Mouse (Mus musculus): Measurements from ENCODE around the gene Pfdn2. TPM values are rescaled to one million over a fixed set of nuclear protein-coding genes. Genes with fewer than 3 reads are reported as not detected.
"Not testable (repeated sequence)": the region's sequence is repeated elsewhere in the genome, so short reads cannot be mapped to it uniquely, and the experiment has no call there.

The Pfdn2 gene
- polyA plus RNA-seq (2012; rRNA removed) = 129 and 135 TPM in 2 replicates

DNA sequence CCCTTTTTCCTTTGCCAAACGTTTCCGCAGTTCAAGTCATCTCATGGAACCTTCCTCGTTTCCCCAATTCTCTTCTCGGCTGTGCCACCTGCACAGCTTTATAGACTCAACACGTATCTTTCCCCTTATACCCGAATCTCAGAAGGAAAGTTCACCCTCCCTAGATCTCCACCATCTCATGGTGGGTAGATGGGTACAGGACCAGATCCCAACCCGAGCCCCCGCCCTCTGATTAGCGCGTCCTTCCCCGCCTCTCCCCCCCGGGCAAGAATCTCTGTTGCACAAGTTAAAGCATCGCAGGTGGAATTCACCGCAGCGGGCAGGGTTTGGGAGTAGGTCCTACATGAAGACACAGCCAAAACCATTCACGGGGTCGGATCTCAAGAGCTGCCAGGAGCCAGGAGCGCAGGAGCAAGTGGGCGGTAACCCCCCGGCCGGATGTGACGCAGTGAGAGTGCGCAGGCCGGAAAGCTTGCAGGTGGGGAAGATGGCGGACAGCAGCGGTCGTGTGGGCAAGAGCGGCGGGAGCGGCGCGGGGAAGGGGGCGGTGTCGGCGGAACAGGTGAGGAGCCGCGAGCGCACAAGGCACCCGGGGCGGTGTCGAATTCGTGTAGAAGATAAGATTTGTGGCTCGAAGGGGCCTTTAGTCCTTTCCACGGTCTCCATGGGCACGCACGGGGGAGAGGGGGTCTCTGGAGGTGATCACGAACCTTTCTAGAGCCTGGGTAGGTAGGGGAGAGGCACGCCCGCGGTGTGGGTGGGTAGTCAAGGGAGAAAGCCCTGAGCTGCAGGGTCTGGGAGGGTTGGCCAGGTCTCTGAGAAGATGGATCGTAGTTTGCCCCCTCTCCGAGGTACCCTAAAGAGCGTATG lies at the start of gene Pfdn2, which contains the start of gene Nit1:
Gene Pfdn2 (plus strand): TSS at position 446 of the 870 bp plus-strand sequence.
Gene Nit1 (minus strand): TSS at position 422 of the 870 bp plus-strand sequence.
- peaks cover 6% of the 10 kb centered on the region for H3K4me1 ChIP-seq (ENCODE audit: control insufficient read depth, insufficient read depth, low read length)
- no peaks in the 10 kb centered on the region for H3K27me3 ChIP-seq (ENCODE audit: control insufficient read depth, insufficient read depth, low read length)
- peak within 1 kb of the TSS; percentile 23; the same call in 1 of the 2 replicates for H3K27ac ChIP-seq (ENCODE audit: insufficient read depth, low read length)
- WGBS = under 1% methylated on average over 53 of the region's 53 CpGs
- peak within 1 kb of the TSS; percentile 74 for H3K4me3 ChIP-seq (replicated peaks; ENCODE audit: insufficient read depth, low read depth, low read length)
- no peak for TF ChIP-seq CTCF (IDR thresholded peaks at IDR 0.05; ENCODE audit: borderline replicate concordance, insufficient read depth, low read depth, low read length)
- peak; percentile 82 for TF ChIP-seq POLR2A (IDR thresholded peaks at IDR 0.05; ENCODE audit: borderline replicate concordance, insufficient read depth, low read length)
- DNase-seq = peak; percentile 91 to 92

DNA sequence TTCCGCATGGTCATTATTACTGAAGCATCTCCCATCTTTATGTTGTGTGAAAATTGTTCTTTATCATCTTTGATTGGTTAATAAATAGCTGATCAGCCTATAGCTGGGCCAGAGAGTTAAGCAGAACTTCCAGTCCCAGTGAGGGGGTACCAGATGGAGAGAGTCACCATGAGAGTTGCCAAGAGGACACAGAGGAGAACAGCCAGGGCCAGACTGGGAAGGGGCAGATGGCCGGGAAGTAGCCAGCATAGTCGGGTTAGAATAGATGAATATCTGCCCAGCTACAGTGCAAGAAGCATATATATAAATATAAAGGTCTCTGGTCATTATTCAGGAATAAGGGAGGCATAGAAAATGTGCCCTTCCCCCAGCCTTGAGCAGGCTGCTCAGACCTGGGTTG lies 47.2 kb upstream of the Pfdn2 start:
- no peaks in the 10 kb centered on the region for H3K27me3 ChIP-seq (ENCODE audit: control insufficient read depth, insufficient read depth, low read length)
- no peak overlapping the region for H3K27ac ChIP-seq (ENCODE audit: insufficient read depth, low read length)
- peak; percentile 27 to 66 for DNase-seq
- H3K4me3 ChIP-seq (replicated peaks; ENCODE audit: insufficient read depth, low read depth, low read length) = no peak overlapping the region
- TF ChIP-seq POLR2A (IDR thresholded peaks at IDR 0.05; ENCODE audit: borderline replicate concordance, insufficient read depth, low read length) = no peak
- TF ChIP-seq CTCF (IDR thresholded peaks at IDR 0.05; ENCODE audit: borderline replicate concordance, insufficient read depth, low read depth, low read length) = no peak
- no peaks in the 10 kb centered on the region for H3K4me1 ChIP-seq (ENCODE audit: control insufficient read depth, insufficient read depth, low read length)
- 32% methylated on average over 3 of the region's 3 CpGs for WGBS

DNA sequence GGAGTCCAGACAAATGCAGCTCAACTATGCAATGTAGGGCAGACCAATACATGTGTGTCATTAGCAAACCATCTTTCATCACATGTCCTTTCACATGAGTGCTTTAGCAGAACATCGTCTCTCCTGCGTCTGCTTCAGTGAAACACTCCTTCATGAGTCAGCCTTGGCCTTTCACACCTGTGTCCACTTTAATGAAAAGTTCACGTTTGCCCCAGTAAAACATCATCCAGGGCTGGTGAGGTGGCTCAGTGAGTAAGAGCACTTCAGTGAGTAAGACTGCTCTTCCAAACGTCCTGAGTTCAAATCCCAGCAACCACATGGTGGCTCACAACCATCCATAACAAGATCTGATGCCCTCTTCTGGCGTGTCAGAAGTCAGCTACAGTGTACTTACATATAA lies 39.3 kb upstream of the Pfdn2 start:
- WGBS = 61% methylated on average over 5 of the region's 5 CpGs
- not testable (repeated sequence) for H3K4me3 ChIP-seq (replicated peaks; ENCODE audit: insufficient read depth, low read depth, low read length); H3K27me3 ChIP-seq (ENCODE audit: control insufficient read depth, insufficient read depth, low read length); H3K4me1 ChIP-seq (ENCODE audit: control insufficient read depth, insufficient read depth, low read length); DNase-seq; H3K27ac ChIP-seq (ENCODE audit: insufficient read depth, low read length)

DNA sequence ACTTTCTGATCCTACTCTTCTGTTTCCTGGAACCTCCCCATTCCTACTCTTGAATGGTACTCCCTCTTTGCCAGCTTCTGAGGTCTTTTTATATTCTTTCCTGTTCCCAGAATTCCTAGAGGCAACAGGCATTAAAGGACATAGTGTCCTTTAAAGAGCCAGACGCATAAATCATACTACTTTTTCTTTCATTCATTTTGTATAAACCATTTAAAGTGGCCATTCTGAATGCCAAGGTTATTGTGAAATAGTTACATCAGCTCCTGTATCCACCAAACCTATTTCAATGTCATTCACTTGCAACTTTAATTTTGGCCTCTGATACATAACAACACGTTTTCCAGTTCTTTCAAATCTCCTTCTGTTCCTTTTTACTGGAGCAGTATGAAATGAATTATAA lies 36.1 kb upstream of the Pfdn2 start:
- Histone ChIP-seq H3K4me3 (replicated peaks; ENCODE audit: insufficient read depth, low read depth, low read length) (no peak overlapping the region), H3K27me3 (ENCODE audit: control insufficient read depth, insufficient read depth, low read length) (no peaks in the 10 kb centered on the region), H3K4me1 (ENCODE audit: control insufficient read depth, insufficient read depth, low read length) (no peaks in the 10 kb centered on the region), H3K27ac (ENCODE audit: insufficient read depth, low read length) (no peak overlapping the region)
- 58% methylated on average over 2 of the region's 2 CpGs for WGBS
- TF ChIP-seq POLR2A (IDR thresholded peaks at IDR 0.05; ENCODE audit: borderline replicate concordance, insufficient read depth, low read length) = no peak
- no peak for TF ChIP-seq CTCF (IDR thresholded peaks at IDR 0.05; ENCODE audit: borderline replicate concordance, insufficient read depth, low read depth, low read length)
- no peak for DNase-seq

DNA sequence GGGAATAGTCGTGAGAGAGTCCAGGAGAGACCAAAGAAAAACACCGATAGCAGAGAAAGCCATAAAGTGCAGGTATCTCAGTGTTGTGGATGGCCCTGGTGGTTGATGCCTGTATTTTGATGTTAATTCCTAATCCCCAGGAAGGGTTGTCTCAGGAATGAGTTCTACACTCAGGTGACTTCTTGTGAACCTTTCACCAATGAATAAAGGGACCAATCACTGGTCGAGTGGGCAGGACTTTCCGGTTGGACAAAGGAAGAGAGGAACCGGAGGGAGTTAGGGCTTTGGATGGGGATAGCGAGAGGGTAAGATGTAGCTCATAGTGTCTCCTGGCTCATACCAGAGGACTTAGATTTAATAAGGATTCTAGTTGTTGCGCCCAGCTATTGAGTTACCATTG lies 25.7 kb upstream of the Pfdn2 start:
- Histone ChIP-seq H3K4me3 (replicated peaks; ENCODE audit: insufficient read depth, low read depth, low read length) (peak overlapping the region; percentile 55), H3K27me3 (ENCODE audit: control insufficient read depth, insufficient read depth, low read length) (no peaks in the 10 kb centered on the region), H3K27ac (ENCODE audit: insufficient read depth, low read length) (no peak overlapping the region), H3K4me1 (ENCODE audit: control insufficient read depth, insufficient read depth, low read length) (peaks cover 3% of the 10 kb centered on the region; the same call in 1 of the 2 replicates)
- TF ChIP-seq CTCF (IDR thresholded peaks at IDR 0.05; ENCODE audit: borderline replicate concordance, insufficient read depth, low read depth, low read length) (no peak), POLR2A (IDR thresholded peaks at IDR 0.05; ENCODE audit: borderline replicate concordance, insufficient read depth, low read length) (peak; percentile 22; the same call in 1 of the 2 replicates)
- 18% methylated on average over 7 of the region's 7 CpGs for WGBS
- DNase-seq = peak in 1 of 2 experiments; percentile 48

DNA sequence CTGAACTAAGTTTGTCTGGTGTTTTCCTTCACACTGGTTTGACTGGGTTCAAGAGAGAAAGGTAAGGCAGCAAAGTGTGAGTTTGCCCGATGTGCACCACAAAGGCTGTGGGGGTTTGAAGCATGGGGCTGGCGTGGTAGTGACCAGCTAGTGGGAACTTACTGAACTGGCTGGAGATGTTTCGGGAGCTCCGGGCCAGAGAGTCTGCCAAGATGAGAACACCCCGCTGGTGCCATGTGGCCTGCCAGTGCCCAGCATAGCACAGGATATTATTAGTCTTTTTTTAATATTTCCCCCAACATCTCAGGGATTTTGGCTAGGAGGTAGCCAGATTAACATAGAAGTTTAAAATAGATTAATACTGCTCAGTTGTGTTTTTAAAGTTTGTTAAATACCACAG lies 25.3 kb upstream of the Pfdn2 start:
- Histone ChIP-seq H3K27ac (ENCODE audit: insufficient read depth, low read length) (no peak overlapping the region), H3K4me3 (replicated peaks; ENCODE audit: insufficient read depth, low read depth, low read length) (peak overlapping the region; percentile 55), H3K4me1 (ENCODE audit: control insufficient read depth, insufficient read depth, low read length) (peaks cover 3% of the 10 kb centered on the region; the same call in 1 of the 2 replicates), H3K27me3 (ENCODE audit: control insufficient read depth, insufficient read depth, low read length) (no peaks in the 10 kb centered on the region)
- TF ChIP-seq CTCF (IDR thresholded peaks at IDR 0.05; ENCODE audit: borderline replicate concordance, insufficient read depth, low read depth, low read length) (no peak), POLR2A (IDR thresholded peaks at IDR 0.05; ENCODE audit: borderline replicate concordance, insufficient read depth, low read length) (no peak)
- peak; percentile 82 to 89 for DNase-seq
- 3% methylated on average over 5 of the region's 5 CpGs for WGBS

DNA sequence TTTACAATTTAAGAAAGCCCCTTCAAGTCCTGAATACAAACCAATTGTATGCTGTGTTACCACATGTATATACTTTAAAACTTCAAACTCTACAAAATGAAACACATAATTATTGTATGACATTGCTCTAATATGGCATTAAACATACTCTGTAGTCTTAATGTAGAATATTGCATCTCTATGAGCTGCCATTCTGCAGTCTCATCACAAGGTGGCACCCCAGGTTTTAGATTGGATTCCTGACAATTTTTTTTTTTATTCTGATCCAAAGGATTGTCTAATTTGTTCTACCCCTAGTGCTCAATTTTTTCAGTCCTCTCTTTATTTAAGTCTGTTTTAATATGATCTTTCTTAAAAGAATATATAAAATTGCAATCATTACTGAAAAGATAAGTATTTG lies 24.1 kb upstream of the Pfdn2 start:
- Histone ChIP-seq H3K27me3 (ENCODE audit: control insufficient read depth, insufficient read depth, low read length) (no peaks in the 10 kb centered on the region), H3K4me3 (replicated peaks; ENCODE audit: insufficient read depth, low read depth, low read length) (no peak overlapping the region), H3K4me1 (ENCODE audit: control insufficient read depth, insufficient read depth, low read length) (peaks cover 6% of the 10 kb centered on the region), H3K27ac (ENCODE audit: insufficient read depth, low read length) (no peak overlapping the region)
- TF ChIP-seq POLR2A (IDR thresholded peaks at IDR 0.05; ENCODE audit: borderline replicate concordance, insufficient read depth, low read length) (no peak), CTCF (IDR thresholded peaks at IDR 0.05; ENCODE audit: borderline replicate concordance, insufficient read depth, low read depth, low read length) (no peak)
- no peak for DNase-seq

DNA sequence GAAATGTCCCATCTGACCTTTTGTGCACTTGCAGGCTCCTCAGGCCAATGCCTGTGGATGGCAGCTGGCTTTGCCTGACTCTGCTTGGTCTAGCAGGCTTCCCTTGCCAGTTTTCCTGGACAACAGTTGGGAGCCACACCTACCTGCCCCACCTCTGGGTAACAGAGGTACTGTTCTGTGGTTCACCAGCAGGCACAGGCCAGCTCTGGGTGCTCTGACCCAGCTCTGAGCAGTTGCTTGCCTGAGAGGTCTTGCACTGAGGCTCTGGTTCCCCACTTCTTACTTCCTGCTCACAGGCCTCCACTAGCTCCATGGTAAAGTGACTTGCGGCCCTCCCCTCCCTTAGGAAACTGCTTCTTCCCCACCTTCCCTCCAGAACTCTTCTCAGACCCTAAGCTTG lies 23.5 kb upstream of the Pfdn2 start:
- DNase-seq = no peak
- Histone ChIP-seq H3K27ac (ENCODE audit: insufficient read depth, low read length) (no peak overlapping the region), H3K4me1 (ENCODE audit: control insufficient read depth, insufficient read depth, low read length) (peaks cover 6% of the 10 kb centered on the region), H3K27me3 (ENCODE audit: control insufficient read depth, insufficient read depth, low read length) (no peaks in the 10 kb centered on the region), H3K4me3 (replicated peaks; ENCODE audit: insufficient read depth, low read depth, low read length) (no peak overlapping the region)
- no peak for TF ChIP-seq CTCF (IDR thresholded peaks at IDR 0.05; ENCODE audit: borderline replicate concordance, insufficient read depth, low read depth, low read length)
- no peak for TF ChIP-seq POLR2A (IDR thresholded peaks at IDR 0.05; ENCODE audit: borderline replicate concordance, insufficient read depth, low read length)
- 79% methylated on average over 1 of the region's 1 CpGs for WGBS

Data from cerebellum, adult 2 months (tissue).